Mouse (Mus musculus): ENCODE data around the gene Hpgd. TPM values are rescaled to one million over a fixed set of nuclear protein-coding genes. Genes with fewer than 3 reads are reported as not detected.

Gene Hpgd
- polyA plus RNA-seq (2012; fragmentation: generic; extraction: Trizol) = not detected

GRCm38 (mm10) chr8:56294373-56294877 lies at the start of gene Hpgd:
TSS of gene Hpgd (plus strand) at chr8:56294585.

